Mouse (Mus musculus): ENCODE data around the gene Smim20.

GRCm38 (mm10) chr5:53294627-53295026 is 27.7 kb downstream of the Smim20 start:
- TF ChIP-seq CTCF (IDR thresholded peaks at IDR 0.05; ENCODE audit: low read depth): no peak
- TF ChIP-seq EP300 (IDR thresholded peaks at IDR 0.05; ENCODE audit: low read depth): no peak
